Mouse (Mus musculus): Measurements from ENCODE around the gene Cdadc1.
"Not testable (repeated sequence)": the region's sequence is repeated elsewhere in the genome, so short reads cannot be mapped to it uniquely, and the experiment has no call there.

Cdadc1 gene

GRCm38 (mm10) chr14:59597398-59598259, at the start of gene Cdadc1:
Gene Cdadc1 (minus strand): TSS chr14:59597959.
- DNase-seq: peak; percentile 98

DNA sequence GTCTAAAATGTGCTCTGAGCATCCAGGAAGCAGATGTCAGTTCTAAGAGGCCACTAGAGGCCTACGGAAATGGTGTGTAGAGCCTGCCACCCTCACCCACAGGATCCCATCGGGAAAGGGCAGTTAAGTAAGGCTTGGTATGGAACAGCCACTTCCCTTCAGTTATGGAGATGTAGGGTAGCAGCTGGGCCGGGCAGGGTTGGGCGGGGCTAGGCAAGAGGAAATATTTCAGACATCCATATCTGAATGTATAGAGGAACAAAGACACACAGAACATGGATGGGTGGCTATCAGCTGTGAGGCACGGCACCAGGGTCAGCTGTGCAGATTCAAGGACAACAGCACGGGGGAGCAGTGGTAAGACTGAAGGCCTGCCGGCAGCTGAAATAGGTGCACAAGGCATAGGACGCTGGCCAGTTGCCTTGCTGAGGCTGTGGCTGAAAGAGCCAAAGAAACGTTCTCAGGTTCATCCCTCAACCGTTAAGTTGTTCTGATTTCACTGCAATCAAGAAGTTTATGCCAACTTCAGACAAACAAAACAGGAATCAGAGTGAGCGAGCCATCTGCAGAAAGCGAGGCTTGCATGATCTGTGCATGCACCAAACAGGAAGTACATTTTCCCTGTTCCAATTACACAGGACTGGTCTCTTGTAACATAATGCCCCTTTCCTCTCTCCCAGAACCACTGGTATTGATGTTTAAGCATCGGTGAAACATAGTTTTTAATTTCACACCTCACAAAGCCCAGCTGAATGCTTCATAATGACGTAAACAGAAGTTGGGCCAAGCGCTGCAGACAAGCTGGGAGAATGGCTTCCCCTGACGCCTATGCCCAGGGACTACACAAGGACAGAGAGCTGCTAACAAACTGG, 49.3 kb upstream of the Cdadc1 start:
- peak; percentile 33 for DNase-seq

DNA sequence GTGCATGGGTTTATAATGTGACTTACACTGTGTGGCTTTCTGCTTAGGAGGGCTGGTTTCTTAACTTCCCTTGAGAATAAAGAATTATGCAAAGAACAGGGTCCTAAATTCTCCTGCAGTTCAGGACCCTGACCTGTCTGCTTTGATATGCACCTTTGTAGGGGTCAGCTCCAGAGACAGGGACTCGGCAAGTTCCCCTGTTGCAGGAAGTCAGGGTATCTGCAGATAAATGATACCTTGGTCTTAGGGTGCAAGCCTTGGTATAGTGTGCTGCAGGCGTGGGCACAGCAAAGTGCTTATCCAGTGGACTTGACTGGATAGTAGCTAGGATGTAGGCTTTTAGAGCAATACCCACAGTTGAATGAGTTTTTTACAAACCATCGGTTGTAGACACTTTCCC, 47.1 kb upstream of the Cdadc1 start:
- no peak for DNase-seq

DNA sequence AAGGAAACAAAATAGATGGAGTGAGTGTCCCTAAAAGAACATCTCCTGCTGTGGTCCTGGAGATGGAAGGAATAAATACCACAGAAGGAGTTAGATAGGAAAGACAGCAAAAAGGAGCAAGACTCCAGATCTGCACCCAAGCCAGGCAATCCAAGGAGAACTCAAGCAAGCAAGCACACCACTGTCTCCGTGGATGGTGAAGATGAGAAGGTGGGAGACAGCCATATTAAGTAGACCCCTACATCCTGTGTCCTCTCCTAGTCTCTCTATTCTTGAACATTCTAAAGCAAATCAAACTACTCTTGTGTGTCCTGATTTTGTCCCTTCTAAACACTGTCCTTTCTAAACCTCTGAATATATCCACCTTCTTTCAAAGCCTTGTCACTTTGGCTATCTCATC, 46.4 kb upstream of the Cdadc1 start:
- DNase-seq: no peak

GRCm38 (mm10) chr14:59643582-59643981, 45.8 kb upstream of the Cdadc1 start:
- peak; percentile 43 for DNase-seq

DNA sequence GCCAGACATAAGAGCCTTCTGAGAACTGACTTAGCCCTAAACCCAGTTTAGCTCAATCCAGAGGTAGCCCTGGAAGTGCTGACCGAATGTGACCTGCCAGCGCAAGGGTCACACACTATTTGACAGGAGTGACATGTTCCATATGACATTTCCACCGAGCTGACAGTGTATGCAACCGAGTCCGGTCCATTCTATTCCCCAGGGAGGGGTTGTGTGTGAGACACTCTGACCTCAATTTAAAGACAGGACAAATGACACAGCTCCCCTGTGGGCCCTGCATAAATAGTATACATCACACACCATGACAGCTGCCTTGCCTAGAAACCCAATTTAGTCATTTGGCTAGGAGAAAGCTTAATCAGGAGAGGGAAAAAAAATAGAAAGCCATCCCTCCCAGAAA, 44.1 kb upstream of the Cdadc1 start:
- no peak for DNase-seq

- no peak for DNase-seq
Observed at GRCm38 (mm10) chr14:59638906-59639703, 41.3 kb upstream of the Cdadc1 start.

DNA sequence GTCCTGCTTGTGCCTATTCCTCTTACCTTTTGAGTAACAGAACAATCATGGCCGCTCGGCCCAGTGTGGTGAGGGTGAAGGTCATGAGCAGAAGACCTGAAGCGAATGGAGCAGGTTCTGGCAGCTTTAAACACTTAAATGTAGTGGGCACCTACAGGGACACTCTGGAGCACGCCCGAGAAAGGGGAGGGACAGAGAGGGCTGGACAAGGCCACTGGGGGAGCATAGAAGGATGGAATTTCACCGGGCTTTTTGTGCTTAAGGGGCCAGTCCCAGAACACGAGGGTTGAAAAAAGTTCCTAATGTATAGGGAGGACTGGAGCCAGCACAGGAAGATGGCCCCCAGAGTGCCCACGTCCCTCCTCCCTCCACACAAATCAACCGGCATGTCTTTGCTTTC, 36.2 kb upstream of the Cdadc1 start:
- DNase-seq: no peak

- no peak for DNase-seq
Observed at GRCm38 (mm10) chr14:59633295-59633898, 35.6 kb upstream of the Cdadc1 start.

GRCm38 (mm10) chr14:59632067-59632466, 34.3 kb upstream of the Cdadc1 start:
- no peak for DNase-seq

DNA sequence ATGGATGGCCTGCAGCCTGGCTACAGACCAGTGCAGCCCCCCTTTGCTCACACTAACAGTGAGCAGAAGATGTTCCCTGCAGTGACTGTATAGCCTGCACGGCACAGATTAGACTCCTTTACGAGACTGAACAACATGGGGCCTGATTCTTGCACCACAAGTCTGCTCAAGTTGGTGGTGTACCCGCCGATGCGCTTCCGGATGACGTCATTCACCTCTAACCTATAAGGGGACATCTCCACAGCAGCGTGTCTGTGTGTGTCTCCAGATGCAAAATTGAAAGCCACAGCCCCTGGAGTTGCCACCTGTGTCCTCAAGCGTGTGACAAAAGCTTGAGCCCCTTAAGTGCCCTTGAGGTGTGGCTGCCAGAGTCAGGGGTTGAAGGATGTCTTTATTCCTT, 32.3 kb upstream of the Cdadc1 start:
- DNase-seq: no peak

DNA sequence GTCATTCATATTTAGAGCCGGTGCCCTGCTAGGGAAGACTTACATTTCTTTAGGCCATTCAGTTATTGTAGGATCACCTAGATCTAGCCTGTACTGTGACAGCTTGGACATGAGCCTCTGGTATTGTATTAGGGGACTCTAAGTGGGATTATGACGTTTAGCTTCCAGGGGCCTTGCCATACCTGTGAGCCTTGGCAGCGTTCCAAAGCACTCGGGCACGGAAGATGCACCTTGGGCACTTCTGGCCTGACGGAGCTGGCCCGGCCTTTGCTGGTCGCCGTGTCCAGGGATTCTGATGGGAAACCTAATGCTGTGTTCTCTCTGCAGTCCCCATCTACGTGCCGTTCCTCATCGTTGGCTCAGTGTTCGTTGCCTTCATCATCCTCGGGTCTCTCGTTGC, 31.5 kb upstream of the Cdadc1 start:
- DNase-seq: no peak

DNA sequence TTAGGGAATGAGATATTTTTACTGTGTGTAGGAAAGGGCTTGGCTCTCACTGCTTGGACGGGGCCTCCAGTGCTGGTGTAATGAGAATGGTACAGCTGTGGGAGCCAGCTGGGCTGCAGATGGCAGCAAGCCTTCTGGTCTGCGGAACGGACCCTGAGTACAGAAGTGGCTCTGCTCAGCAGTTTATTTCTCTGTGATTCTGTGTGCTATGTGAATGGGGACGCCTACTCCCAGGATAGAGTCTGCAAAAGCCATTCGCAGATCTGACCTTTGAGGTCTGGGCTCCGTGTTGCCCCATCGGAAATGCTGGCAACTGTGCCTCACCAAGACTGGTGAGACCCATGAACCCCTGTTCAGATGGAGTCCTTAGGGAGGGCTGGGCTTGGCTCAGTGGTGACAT, 30.1 kb upstream of the Cdadc1 start:
- peak; percentile 66 for DNase-seq

GRCm38 (mm10) chr14:59627142-59627680, 29.5 kb upstream of the Cdadc1 start:
- DNase-seq: peak; percentile 12

DNA sequence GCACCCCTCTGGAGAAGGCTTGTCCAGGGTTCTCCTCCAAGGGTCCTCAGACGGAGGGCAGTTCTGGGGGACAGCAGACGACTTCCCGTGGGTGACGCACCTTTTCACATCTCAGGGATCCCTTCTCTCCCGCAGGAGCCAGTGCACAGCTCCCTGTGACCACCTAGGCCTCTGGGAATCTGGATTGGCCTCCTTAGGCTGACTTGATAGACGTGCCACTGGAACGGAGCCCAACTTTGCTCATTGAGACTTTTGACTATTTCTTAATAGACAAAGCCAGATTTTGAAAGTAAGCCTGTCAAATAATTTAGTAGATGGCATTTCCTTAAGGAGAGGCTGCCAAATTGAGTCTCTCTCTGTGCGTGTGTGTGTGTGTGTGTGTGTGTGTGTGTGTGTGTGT, 29.0 kb upstream of the Cdadc1 start:
- DNase-seq: peak; percentile 59

DNA sequence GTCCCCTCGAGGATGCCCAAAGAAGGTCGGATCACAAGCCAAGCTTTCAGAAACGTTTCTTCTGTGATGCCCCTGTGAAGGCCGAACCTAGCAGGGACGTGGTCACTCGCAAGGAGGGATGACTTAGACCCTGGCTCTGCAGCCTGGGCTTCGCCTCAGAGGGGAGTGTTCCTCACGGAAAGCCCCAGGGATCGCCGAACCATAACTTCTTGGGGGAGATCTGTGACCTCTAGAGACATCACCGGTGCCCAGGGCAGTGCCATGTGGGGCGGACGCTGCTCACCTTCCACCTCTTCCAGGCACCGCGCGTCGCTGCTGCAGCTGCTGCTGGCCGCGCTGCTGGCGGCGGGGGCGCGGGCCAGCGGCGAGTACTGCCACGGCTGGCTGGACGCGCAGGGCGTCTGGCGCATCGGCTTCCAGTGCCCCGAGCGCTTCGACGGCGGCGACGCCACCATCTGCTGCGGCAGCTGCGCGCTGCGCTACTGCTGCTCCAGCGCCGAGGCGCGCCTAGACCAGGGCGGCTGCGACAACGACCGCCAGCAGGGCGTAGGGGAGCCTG, 28.1 kb upstream of the Cdadc1 start:
- peak; percentile 18 for DNase-seq

- peak; percentile 81 for DNase-seq
Observed at GRCm38 (mm10) chr14:59625158-59625805, 27.5 kb upstream of the Cdadc1 start, which contains the start of gene Shisa2. Gene Shisa2 (plus strand): TSS chr14:59625308.

GRCm38 (mm10) chr14:59624326-59624885, 26.6 kb upstream of the Cdadc1 start:
- DNase-seq: no peak

DNA sequence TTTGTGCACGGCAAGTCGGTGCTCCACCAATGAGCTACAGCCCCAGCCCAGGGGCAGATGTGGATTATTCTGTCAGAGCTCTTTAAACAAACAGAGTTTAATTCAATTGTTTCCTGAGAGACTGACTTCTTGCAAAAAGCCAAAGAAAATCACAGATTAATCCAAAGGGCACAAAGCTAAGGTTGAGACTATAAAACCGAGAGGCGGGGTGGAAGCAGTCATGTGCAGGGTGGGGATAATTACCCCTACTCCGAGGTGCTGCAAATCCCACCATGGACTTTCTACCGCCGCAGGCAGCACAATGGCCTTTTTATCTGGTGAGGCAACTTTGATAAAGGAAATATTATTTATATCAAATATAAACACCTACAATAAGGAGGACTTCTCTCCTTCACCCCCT, 19.0 kb upstream of the Cdadc1 start:
- no peak for DNase-seq

DNA sequence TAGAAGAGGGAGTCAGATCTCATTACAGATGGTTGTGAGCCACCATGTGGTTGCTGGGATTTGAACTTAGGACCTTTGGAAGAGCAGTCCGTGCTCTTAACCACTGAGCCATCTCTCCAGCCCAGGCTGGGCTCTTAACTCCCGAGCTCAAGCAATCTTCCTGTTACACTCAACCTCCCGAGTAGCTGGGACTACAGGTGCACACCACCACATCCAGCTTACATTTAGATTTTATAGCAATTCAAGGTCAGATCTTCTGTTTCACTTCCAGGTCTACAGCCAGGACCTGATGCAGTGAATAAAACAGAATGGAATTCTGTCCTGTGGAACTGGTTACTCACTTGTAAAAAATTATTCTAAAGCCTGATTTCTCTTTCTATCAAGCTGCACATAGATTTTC, 16.4 kb upstream of the Cdadc1 start:
- not testable (repeated sequence) for DNase-seq

All from lung, postnatal 10 days (tissue).